Mouse (Mus musculus): ENCODE results near the gene Grk6. TPM values are rescaled to one million over a fixed set of nuclear protein-coding genes. Genes with fewer than 3 reads are reported as not detected.

Grk6 gene
- total and polyA plus RNA-seq, 3 experiments, result 27.5 to 53.9 (median 46.0) TPM

GRCm38 (mm10) chr13:55449205-55449604 is 4.3 kb downstream of the Grk6 start:
- Histone ChIP-seq H3K4me1 (ENCODE audit: insufficient read depth, low read depth, low read length) (peaks cover 56% of the 10 kb centered on the region), H3K9me3 (replicated peaks) (no peaks in the 10 kb centered on the region), H3K27me3 (ENCODE audit: insufficient read depth, low read length) (no peaks in the 10 kb centered on the region), H3K4me3 (ENCODE audit: low read depth, low read length) (0 out of 2 replicates have a peak overlapping the region, but pooled peaks have one; percentile 18), H3K36me3 (replicated peaks) (peaks cover 78% of the 10 kb centered on the region)
- no peak for DNase-seq (ENCODE audit: low spot score)
- ATAC-seq (ENCODE audit: extremely low read depth, insufficient number of reproducible peaks, low FRiP score, poor library complexity, severe bottlenecking), result no peak
- TF ChIP-seq GATA2 (IDR thresholded peaks at IDR 0.05; ENCODE audit: borderline replicate concordance, low read depth, low read length) (no peak), POLR2AphosphoS5 (IDR thresholded peaks at IDR 0.05; ENCODE audit: insufficient replicate concordance, low read depth, low read length) (no peak), GATA1 (IDR thresholded peaks at IDR 0.05; ENCODE audit: borderline replicate concordance, low read length) (no peak), TAL1 (conservative IDR thresholded peaks at IDR 0.05; ENCODE audit: low read depth, low read length) (no peak), CTCF (IDR thresholded peaks at IDR 0.05; ENCODE audit: low read depth, low read length) (no peak)

GRCm38 (mm10) chr13:55449679-55450441 is 5.0 kb downstream of the Grk6 start:
- TF ChIP-seq GATA1 (IDR thresholded peaks at IDR 0.05; ENCODE audit: borderline replicate concordance, low read length), result no peak
- no peak; the same call in 1 of the 2 replicates for TF ChIP-seq CTCF (IDR thresholded peaks at IDR 0.05; ENCODE audit: low read depth, low read length)
- TF ChIP-seq POLR2AphosphoS5 (IDR thresholded peaks at IDR 0.05; ENCODE audit: insufficient replicate concordance, low read depth, low read length), result no peak
- no peak for TF ChIP-seq GATA2 (IDR thresholded peaks at IDR 0.05; ENCODE audit: borderline replicate concordance, low read depth, low read length)
- no peak for TF ChIP-seq TAL1 (conservative IDR thresholded peaks at IDR 0.05; ENCODE audit: low read depth, low read length)
- DNase-seq (ENCODE audit: low spot score), result no peak
- H3K4me3 ChIP-seq (ENCODE audit: low read depth, low read length), result peak overlapping the region; percentile 18; the same call in 1 of the 2 replicates
- no peak for ATAC-seq (ENCODE audit: extremely low read depth, insufficient number of reproducible peaks, low FRiP score, poor library complexity, severe bottlenecking)
- H3K27me3 ChIP-seq (ENCODE audit: insufficient read depth, low read length), result no peaks in the 10 kb centered on the region
- H3K36me3 ChIP-seq (replicated peaks), result peaks cover 85% of the 10 kb centered on the region
- H3K4me1 ChIP-seq (ENCODE audit: insufficient read depth, low read depth, low read length), result peaks cover 53% of the 10 kb centered on the region
- H3K9me3 ChIP-seq (replicated peaks), result no peaks in the 10 kb centered on the region

- DNase-seq (ENCODE audit: low spot score), result no peak
These were observed 5.7 kb downstream of the Grk6 start for GRCm38 (mm10) chr13:55450511-55450980.

GRCm38 (mm10) chr13:55451296-55451695 is 6.4 kb downstream of the Grk6 start:
- TF ChIP-seq TAL1 (conservative IDR thresholded peaks at IDR 0.05; ENCODE audit: low read depth, low read length) (no peak), POLR2AphosphoS5 (IDR thresholded peaks at IDR 0.05; ENCODE audit: insufficient replicate concordance, low read depth, low read length) (no peak), CTCF (IDR thresholded peaks at IDR 0.05; ENCODE audit: low read depth, low read length) (no peak), GATA1 (IDR thresholded peaks at IDR 0.05; ENCODE audit: borderline replicate concordance, low read length) (no peak), GATA2 (IDR thresholded peaks at IDR 0.05; ENCODE audit: borderline replicate concordance, low read depth, low read length) (no peak)
- DNase-seq (ENCODE audit: low spot score), result no peak
- Histone ChIP-seq H3K4me1 (ENCODE audit: insufficient read depth, low read depth, low read length) (peaks cover 46% of the 10 kb centered on the region), H3K9me3 (replicated peaks) (no peaks in the 10 kb centered on the region), H3K4me3 (ENCODE audit: low read depth, low read length) (no peak overlapping the region), H3K36me3 (replicated peaks) (peaks cover 99% of the 10 kb centered on the region), H3K27me3 (ENCODE audit: insufficient read depth, low read length) (no peaks in the 10 kb centered on the region)
- ATAC-seq (ENCODE audit: extremely low read depth, insufficient number of reproducible peaks, low FRiP score, poor library complexity, severe bottlenecking), result no peak

More at GRCm38 (mm10) chr13:55450511-55450980, 5.7 kb downstream of the Grk6 start:
- Histone ChIP-seq H3K4me1 (ENCODE audit: insufficient read depth, low read depth, low read length) (peaks cover 51% of the 10 kb centered on the region), H3K27me3 (ENCODE audit: insufficient read depth, low read length) (no peaks in the 10 kb centered on the region), H3K9me3 (replicated peaks) (no peaks in the 10 kb centered on the region), H3K4me3 (ENCODE audit: low read depth, low read length) (no peak overlapping the region), H3K36me3 (replicated peaks) (peaks cover 92% of the 10 kb centered on the region)
- TF ChIP-seq TAL1 (conservative IDR thresholded peaks at IDR 0.05; ENCODE audit: low read depth, low read length) (no peak), POLR2AphosphoS5 (IDR thresholded peaks at IDR 0.05; ENCODE audit: insufficient replicate concordance, low read depth, low read length) (no peak), GATA1 (IDR thresholded peaks at IDR 0.05; ENCODE audit: borderline replicate concordance, low read length) (no peak), GATA2 (IDR thresholded peaks at IDR 0.05; ENCODE audit: borderline replicate concordance, low read depth, low read length) (no peak), CTCF (IDR thresholded peaks at IDR 0.05; ENCODE audit: low read depth, low read length) (no peak)
- no peak for ATAC-seq (ENCODE audit: extremely low read depth, insufficient number of reproducible peaks, low FRiP score, poor library complexity, severe bottlenecking)

GRCm38 (mm10) chr13:55451785-55452549 is 7.1 kb downstream of the Grk6 start:
- no peak overlapping the region for H3K4me3 ChIP-seq (ENCODE audit: low read depth, low read length)
- H3K4me1 ChIP-seq (ENCODE audit: insufficient read depth, low read depth, low read length), result peaks cover 39% of the 10 kb centered on the region
- H3K27me3 ChIP-seq (ENCODE audit: insufficient read depth, low read length), result no peaks in the 10 kb centered on the region
- TF ChIP-seq GATA1 (IDR thresholded peaks at IDR 0.05; ENCODE audit: borderline replicate concordance, low read length), result no peak
- TF ChIP-seq POLR2AphosphoS5 (IDR thresholded peaks at IDR 0.05; ENCODE audit: insufficient replicate concordance, low read depth, low read length), result no peak
- no peak for TF ChIP-seq TAL1 (conservative IDR thresholded peaks at IDR 0.05; ENCODE audit: low read depth, low read length)
- TF ChIP-seq GATA2 (IDR thresholded peaks at IDR 0.05; ENCODE audit: borderline replicate concordance, low read depth, low read length), result no peak
- TF ChIP-seq CTCF (IDR thresholded peaks at IDR 0.05; ENCODE audit: low read depth, low read length), result no peak
- DNase-seq (ENCODE audit: low spot score), result no peak
- peaks cover 100% of the 10 kb centered on the region for H3K36me3 ChIP-seq (replicated peaks)
- H3K9me3 ChIP-seq (replicated peaks), result no peaks in the 10 kb centered on the region
- no peak for ATAC-seq (ENCODE audit: extremely low read depth, insufficient number of reproducible peaks, low FRiP score, poor library complexity, severe bottlenecking)

- TF ChIP-seq TAL1 (conservative IDR thresholded peaks at IDR 0.05; ENCODE audit: low read depth, low read length) (no peak), GATA2 (IDR thresholded peaks at IDR 0.05; ENCODE audit: borderline replicate concordance, low read depth, low read length) (no peak), GATA1 (IDR thresholded peaks at IDR 0.05; ENCODE audit: borderline replicate concordance, low read length) (no peak), CTCF (IDR thresholded peaks at IDR 0.05; ENCODE audit: low read depth, low read length) (no peak), POLR2AphosphoS5 (IDR thresholded peaks at IDR 0.05; ENCODE audit: insufficient replicate concordance, low read depth, low read length) (no peak)
- Histone ChIP-seq H3K9me3 (replicated peaks) (no peaks in the 10 kb centered on the region), H3K36me3 (replicated peaks) (peaks cover 74% of the 10 kb centered on the region), H3K4me1 (ENCODE audit: insufficient read depth, low read depth, low read length) (peaks cover 19% of the 10 kb centered on the region), H3K4me3 (ENCODE audit: low read depth, low read length) (no peak overlapping the region), H3K27me3 (ENCODE audit: insufficient read depth, low read length) (no peaks in the 10 kb centered on the region; the same call in 1 of the 2 replicates)
- ATAC-seq (ENCODE audit: extremely low read depth, insufficient number of reproducible peaks, low FRiP score, poor library complexity, severe bottlenecking) (no peak), DNase-seq (ENCODE audit: low spot score) (no peak)
These were observed 18.1 kb downstream of the Grk6 start for GRCm38 (mm10) chr13:55462965-55463364.
